Mouse (Mus musculus) urinary bladder, adult 2 months (tissue): ENCODE measurements around the gene Atp5h. TPM values are rescaled to one million over a fixed set of nuclear protein-coding genes. Genes with fewer than 3 reads are reported as not detected.

Source experiments
- DNase-seq: peaks from one replicate; pipeline ENCODE4 v3.0.0; 2022; ENCODE audit warnings: low spot score
- polyA plus RNA-seq: library from polyadenylated mRNA; depleted of rRNA; stranded (reverse); fragments of >200 nt; gene quantifications from 2 replicates; pipeline ENCODE4 v1.2.3, GENCODE M21; 2012

Atp5h gene
- polyA plus RNA-seq, 1 experiment = 561 TPM

GRCm38 (mm10) chr11:115437571-115438122, 17.9 kb upstream of the Atp5h start:
- DNase-seq = no peak

- DNase-seq = no peak
Observed at GRCm38 (mm10) chr11:115435596-115436337, 16.0 kb upstream of the Atp5h start.

GRCm38 (mm10) chr11:115433342-115433741, 13.6 kb upstream of the Atp5h start:
- no peak for DNase-seq

- DNase-seq = no peak
Observed at GRCm38 (mm10) chr11:115432814-115433213, 13.1 kb upstream of the Atp5h start.

- no peak for DNase-seq
Observed at GRCm38 (mm10) chr11:115430561-115430960, 10.8 kb upstream of the Atp5h start.

- DNase-seq = no peak
Observed at GRCm38 (mm10) chr11:115429307-115429706, 9.5 kb upstream of the Atp5h start.

GRCm38 (mm10) chr11:115427482-115428331, 7.9 kb upstream of the Atp5h start:
- no peak for DNase-seq

GRCm38 (mm10) chr11:115425671-115426070, 5.9 kb upstream of the Atp5h start:
- no peak for DNase-seq

- DNase-seq = no peak
Observed at GRCm38 (mm10) chr11:115424666-115425065, 4.9 kb upstream of the Atp5h start.

- DNase-seq = no peak
Observed at GRCm38 (mm10) chr11:115423091-115423490, 3.3 kb upstream of the Atp5h start.

GRCm38 (mm10) chr11:115421972-115422371, 2.2 kb upstream of the Atp5h start:
- no peak for DNase-seq

- DNase-seq = no peak
Observed at GRCm38 (mm10) chr11:115421328-115421727, 1.6 kb upstream of the Atp5h start.

- peak; percentile 61 for DNase-seq
Observed at GRCm38 (mm10) chr11:115420336-115421190, 801 bp upstream of the Atp5h start.

- no peak for DNase-seq
Observed at GRCm38 (mm10) chr11:115409556-115409955, 10.2 kb downstream of the Atp5h start.

GRCm38 (mm10) chr11:115408266-115408920, 11.4 kb downstream of the Atp5h start:
- DNase-seq = no peak

- no peak for DNase-seq
Observed at GRCm38 (mm10) chr11:115406858-115407401, 12.8 kb downstream of the Atp5h start.

GRCm38 (mm10) chr11:115405723-115406122, 14.0 kb downstream of the Atp5h start:
- no peak for DNase-seq

- DNase-seq = peak; percentile 83
Observed at GRCm38 (mm10) chr11:115403338-115404124, 16.2 kb downstream of the Atp5h start, which contains the start of gene Mrpl58. Mrpl58 (plus strand) TSS chr11:115403752.

GRCm38 (mm10) chr11:115400630-115401391, 19.0 kb downstream of the Atp5h start:
- no peak for DNase-seq
